Mouse (Mus musculus): ENCODE data around the gene Scd3.

Scd3 gene

GRCm38 (mm10) chr19:44203015-44203564, at the start of gene Scd3:
TSS of gene Scd3 (plus strand) at chr19:44203269.
- DNase-seq (ENCODE audit: low spot score) = no peak

GRCm38 (mm10) chr19:44153781-44154180, 49.3 kb upstream of the Scd3 start:
- no peak for DNase-seq (ENCODE audit: low spot score)

- no peak for DNase-seq (ENCODE audit: low spot score)
These were observed 46.1 kb upstream of the Scd3 start for GRCm38 (mm10) chr19:44157005-44157404.

- no peak for DNase-seq (ENCODE audit: low spot score)
These were observed 43.7 kb upstream of the Scd3 start for GRCm38 (mm10) chr19:44159386-44159785.

GRCm38 (mm10) chr19:44161515-44161914, 41.6 kb upstream of the Scd3 start:
- no peak for DNase-seq (ENCODE audit: low spot score)

- DNase-seq (ENCODE audit: low spot score) = no peak
These were observed 28.2 kb upstream of the Scd3 start for GRCm38 (mm10) chr19:44174835-44175234.

- DNase-seq (ENCODE audit: low spot score) = no peak
These were observed 26.3 kb upstream of the Scd3 start for GRCm38 (mm10) chr19:44176741-44177140.

GRCm38 (mm10) chr19:44180502-44180901, 22.6 kb upstream of the Scd3 start:
- no peak for DNase-seq (ENCODE audit: low spot score)

GRCm38 (mm10) chr19:44183968-44184367, 19.1 kb upstream of the Scd3 start:
- no peak for DNase-seq (ENCODE audit: low spot score)

- peak; percentile 27 for DNase-seq (ENCODE audit: low spot score)
These were observed 14.0 kb upstream of the Scd3 start for GRCm38 (mm10) chr19:44189056-44189455.

- no peak for DNase-seq (ENCODE audit: low spot score)
These were observed 10.7 kb upstream of the Scd3 start, which contains the start of gene Pkd2l1 for GRCm38 (mm10) chr19:44192342-44192741. TSS of gene Pkd2l1 (minus strand) at chr19:44192442.

GRCm38 (mm10) chr19:44193906-44194305, 9.2 kb upstream of the Scd3 start:
- DNase-seq (ENCODE audit: low spot score) = no peak

- peak; percentile 55 for DNase-seq (ENCODE audit: low spot score)
These were observed 7.9 kb upstream of the Scd3 start for GRCm38 (mm10) chr19:44195138-44195537.

GRCm38 (mm10) chr19:44197053-44197852, 5.8 kb upstream of the Scd3 start:
- no peak for DNase-seq (ENCODE audit: low spot score)

- no peak for DNase-seq (ENCODE audit: low spot score)
These were observed 4.6 kb upstream of the Scd3 start for GRCm38 (mm10) chr19:44198494-44198893.

GRCm38 (mm10) chr19:44198964-44199363, 4.1 kb upstream of the Scd3 start:
- DNase-seq (ENCODE audit: low spot score) = no peak

GRCm38 (mm10) chr19:44207079-44207478, 4.0 kb downstream of the Scd3 start:
- DNase-seq (ENCODE audit: low spot score) = no peak

- DNase-seq (ENCODE audit: low spot score) = no peak
These were observed 12.2 kb downstream of the Scd3 start for GRCm38 (mm10) chr19:44215255-44215654.

GRCm38 (mm10) chr19:44217958-44218525, 15.0 kb downstream of the Scd3 start:
- no peak for DNase-seq (ENCODE audit: low spot score)

- DNase-seq (ENCODE audit: low spot score) = no peak
These were observed 22.7 kb downstream of the Scd3 start for GRCm38 (mm10) chr19:44225728-44226127.

GRCm38 (mm10) chr19:44229776-44230175, 26.7 kb downstream of the Scd3 start:
- no peak for DNase-seq (ENCODE audit: low spot score)

GRCm38 (mm10) chr19:44230212-44230611, 27.1 kb downstream of the Scd3 start:
- DNase-seq (ENCODE audit: low spot score) = no peak

- DNase-seq (ENCODE audit: low spot score) = no peak
These were observed 28.6 kb downstream of the Scd3 start for GRCm38 (mm10) chr19:44231608-44232151.

Measured in urinary bladder, postnatal 25 days (tissue).